Mouse (Mus musculus) ovary, adult 18-20 months (tissue): ENCODE results near the gene Fbxo46.
A peak's percentile ranks its signal among the peaks of the same experiment; 100 is the strongest.
"Not testable (repeated sequence)": the region's sequence is repeated elsewhere in the genome, so short reads cannot be mapped to it uniquely, and the experiment has no call there.

ENCODE experiments used
- DNase-seq: peaks from one replicate; pipeline ENCODE4 v3.0.0; 2022; ENCODE audit warnings: low spot score, mixed read lengths

The Fbxo46 gene

DNA sequence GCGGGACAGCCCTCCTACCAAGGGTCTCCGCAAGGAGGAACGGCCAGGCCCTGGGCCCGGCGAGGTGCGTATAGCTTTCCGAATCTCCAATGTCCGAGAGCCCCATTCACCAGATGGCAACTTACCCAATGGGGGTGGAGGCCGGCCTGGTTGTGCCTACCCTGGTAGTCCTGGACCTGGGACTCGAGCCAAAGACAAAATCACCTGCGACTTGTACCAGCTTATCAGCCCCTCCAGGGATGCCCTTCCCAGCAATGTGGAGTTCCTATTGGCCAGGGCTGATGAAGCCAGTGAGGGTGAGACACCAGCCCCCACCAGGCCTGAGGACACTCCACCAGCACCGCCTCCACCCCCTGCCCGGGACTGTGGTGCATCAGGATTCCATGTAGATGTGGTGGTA lies 16.5 kb downstream of the Fbxo46 start:
- no peak for DNase-seq

DNA sequence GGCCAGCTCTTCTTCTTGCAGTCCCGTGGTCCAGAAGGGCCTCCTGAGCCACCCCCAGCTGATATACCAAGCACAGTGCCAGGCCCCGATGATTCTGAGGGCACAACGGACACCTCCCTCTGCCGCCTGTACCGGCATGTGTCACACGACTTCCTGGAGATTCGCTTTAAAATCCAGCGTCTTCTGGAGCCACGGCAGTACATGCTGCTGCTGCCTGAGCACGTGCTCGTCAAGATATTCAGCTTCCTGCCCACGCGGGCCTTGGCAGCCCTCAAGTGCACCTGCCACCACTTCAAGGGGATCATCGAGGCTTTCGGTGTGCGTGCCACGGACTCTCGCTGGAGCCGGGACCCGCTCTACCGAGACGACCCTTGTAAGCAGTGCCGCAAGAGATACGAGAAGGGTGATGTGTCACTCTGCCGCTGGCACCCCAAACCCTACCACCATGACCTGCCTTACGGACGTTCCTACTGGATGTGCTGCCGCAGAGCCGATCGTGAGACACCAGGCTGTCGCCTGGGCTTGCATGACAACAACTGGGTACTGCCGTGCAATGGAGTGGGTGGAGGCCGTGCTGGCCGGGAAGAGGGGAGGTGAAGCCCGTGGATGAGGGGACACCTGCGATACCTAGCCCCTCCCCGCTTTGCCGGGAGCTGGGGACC lies 17.1 kb downstream of the Fbxo46 start:
- DNase-seq, result no peak

DNA sequence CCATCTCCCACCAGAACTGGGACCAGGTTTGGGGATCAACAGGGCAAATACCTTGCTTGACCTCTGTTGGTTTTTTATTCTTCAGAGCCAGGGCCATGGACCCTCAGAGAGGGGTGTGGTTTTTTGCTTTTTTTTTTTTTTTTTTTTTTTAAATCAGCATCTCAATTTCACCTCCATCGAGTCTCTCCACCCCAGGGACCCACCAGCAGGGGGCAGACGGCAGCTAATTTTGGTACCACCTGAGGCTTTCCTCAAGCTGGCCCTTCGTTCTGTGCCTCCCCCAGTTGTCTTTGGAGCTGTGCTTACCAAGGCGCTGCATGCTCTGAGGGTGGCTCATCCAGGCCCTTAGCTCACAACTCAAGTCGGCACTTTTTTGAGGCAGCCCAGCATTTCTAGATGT lies 17.7 kb downstream of the Fbxo46 start:
- no peak for DNase-seq

DNA sequence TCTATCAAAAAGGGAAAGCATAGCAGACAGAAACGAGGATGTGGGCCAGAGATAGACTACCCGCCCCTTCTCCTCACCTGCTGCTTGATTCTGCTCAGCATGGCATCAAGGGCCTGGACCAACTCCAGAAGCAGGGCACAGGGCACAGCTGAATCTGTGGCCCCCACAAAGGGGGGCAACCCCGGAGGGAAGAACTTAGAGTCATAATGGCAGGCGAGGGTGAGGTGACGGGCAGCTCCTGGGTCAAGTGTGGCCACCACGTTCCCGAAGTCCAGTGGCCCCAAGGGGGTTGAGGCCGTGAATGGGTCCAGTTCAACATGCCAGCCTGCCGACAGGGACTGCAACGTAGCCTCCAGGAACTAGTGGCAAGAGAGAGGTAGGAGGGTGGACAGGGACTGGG lies 27.1 kb downstream of the Fbxo46 start:
- no peak for DNase-seq

DNA sequence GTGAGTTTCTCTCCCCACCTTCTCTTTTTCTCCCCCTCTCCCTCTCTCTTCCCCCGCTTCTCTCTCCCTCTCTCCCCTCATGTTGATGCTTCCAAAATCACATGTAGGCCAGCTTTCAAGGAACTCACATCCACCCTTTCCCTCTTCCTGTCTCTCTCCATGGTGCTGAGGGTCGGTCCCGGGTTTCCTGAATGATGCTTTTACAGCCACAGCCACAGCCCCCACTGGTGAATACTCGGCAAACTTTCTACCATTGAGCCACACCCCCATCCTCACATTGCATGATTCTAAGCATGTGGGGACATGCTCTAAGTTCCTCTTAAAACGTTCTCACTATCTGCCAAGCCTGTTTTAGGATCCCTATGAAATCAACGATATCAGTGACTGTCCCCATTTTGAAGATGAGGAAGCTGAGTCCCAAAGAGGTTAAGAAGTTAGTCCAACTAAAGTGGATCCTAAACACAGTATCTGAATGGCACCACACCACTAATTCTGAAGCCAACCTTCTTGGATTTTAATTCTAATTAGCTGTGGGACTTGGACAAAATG lies 27.9 kb downstream of the Fbxo46 start:
- DNase-seq, result no peak

DNA sequence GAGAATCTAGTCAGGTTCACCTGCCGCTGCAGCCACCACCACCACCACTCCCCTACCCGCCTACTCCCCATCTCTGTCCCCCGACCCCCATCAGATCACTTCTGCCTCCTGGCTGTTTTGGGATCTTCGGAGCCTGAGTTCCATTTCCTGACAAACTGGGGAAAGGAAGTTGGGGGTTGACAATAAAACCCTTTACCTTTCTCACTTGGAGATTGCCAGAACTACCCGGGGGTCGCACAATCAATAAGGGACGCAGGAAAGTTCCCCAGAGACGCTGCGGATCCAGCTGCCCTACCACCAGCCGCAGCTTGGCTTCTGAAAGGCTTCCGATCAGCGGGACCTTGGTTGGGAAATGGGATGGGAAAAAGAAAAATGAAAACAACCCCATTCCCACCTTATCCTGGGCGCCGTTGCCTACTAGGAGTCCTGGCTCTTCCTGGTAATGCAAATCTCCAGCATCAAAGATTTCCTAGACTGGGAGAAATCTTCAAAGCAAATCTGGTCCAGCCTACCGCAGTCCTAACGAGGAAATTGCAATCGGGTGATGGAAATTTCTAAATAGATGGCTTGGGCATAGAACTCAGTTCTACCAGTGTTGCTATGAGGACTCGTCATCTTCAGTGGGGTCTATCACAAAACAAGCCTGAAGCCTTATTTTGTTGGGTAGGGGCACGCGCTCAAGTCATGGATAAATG lies 28.7 kb downstream of the Fbxo46 start:
- DNase-seq, result no peak

DNA sequence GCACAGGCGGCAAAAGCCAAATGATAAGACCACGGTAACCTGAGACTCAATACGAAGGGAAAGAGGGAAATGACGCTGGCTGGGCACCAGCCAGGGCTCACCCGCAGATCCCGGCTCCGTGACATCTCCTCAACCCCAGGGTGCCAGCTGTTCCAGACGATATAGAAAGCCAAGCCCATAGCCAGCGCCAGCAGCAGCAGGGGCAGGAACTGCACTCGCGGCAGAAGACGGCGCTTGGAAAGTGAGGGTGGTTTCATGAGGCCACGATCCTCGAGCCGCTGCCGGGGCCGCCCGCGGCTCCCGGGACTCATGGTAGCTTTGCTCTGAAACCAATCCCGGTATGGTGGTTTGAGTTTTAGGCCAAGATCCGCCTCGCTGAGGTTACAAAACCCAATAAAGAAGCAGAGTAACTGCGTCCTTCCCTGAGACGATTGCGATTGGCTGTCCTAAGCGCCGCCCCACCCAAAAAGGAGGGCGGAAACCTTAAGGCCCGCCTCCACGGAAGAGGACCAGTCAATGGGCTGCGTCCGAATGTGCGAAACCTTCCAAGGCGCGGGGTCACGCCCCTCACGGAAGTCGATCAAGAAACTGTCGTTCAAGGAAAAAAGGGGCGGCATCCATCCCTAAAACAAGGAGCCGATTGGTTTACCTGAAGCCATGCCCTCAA lies 29.3 kb downstream of the Fbxo46 start, which contains the start of gene Qpctl:
Gene Qpctl, minus strand, starts transcription at position 417 of the 667 bp plus-strand sequence.
- DNase-seq, result peak; percentile 99

DNA sequence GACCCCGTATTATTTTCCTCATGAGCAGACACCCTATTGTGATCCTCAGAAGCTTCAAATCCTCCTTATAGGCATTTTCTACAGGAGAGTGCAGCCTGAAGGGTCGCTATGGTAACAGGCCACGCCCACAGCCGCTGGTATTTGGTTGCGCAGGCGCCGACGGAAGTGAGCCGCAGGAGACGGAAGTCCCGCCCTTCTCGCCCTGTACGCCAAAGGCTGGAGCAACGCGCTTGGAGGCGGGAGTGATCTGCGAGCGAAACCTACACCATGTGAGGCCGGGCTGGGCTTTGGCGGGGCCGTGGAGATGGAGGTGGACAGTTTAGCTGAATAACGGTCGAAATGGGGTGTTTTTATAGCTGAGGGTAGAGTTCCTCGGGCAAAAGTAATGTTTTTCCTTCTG lies 30.0 kb downstream of the Fbxo46 start, which contains the start of gene Snrpd2:
Gene Snrpd2, plus strand, starts transcription at position 97 of the 400 bp plus-strand sequence.
- peak; percentile 90 for DNase-seq

DNA sequence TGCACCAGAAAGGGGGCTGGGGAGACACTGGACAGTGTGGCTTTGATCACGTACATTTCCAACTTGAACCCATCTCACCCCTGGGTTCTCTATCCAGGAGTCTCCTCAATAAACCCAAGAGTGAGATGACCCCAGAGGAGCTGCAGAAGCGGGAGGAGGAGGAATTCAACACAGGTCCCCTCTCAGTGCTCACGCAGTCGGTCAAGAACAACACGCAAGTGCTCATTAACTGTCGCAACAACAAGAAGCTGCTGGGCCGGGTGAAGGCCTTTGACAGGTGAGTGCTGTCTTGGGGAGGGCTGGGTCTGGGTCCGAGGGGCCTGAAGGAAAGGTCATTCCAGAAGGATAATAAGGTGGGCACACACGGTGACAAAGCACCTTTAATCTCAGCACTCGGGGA lies 31.5 kb downstream of the Fbxo46 start:
- DNase-seq, result not testable (repeated sequence)

DNA sequence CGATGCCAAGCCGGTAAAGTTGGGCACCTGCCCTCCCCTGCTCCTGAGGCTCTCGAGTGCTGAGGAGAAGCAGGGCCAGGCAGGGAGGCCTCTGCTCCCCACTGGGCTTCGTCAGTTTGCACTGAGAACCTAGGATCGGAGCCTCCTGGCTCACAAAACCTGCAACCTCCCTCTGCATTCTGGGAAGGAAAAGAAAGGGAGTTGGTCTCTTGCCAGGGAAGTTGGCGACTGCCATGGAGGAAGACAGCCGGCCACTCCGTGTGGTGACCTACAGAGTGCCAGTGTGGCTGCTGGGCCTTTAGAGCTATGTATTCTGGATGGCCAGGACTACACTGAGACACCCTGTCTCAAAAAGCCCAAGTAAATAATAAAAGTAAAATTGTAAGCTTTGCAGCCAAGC lies 35.1 kb downstream of the Fbxo46 start:
- DNase-seq, result no peak

DNA sequence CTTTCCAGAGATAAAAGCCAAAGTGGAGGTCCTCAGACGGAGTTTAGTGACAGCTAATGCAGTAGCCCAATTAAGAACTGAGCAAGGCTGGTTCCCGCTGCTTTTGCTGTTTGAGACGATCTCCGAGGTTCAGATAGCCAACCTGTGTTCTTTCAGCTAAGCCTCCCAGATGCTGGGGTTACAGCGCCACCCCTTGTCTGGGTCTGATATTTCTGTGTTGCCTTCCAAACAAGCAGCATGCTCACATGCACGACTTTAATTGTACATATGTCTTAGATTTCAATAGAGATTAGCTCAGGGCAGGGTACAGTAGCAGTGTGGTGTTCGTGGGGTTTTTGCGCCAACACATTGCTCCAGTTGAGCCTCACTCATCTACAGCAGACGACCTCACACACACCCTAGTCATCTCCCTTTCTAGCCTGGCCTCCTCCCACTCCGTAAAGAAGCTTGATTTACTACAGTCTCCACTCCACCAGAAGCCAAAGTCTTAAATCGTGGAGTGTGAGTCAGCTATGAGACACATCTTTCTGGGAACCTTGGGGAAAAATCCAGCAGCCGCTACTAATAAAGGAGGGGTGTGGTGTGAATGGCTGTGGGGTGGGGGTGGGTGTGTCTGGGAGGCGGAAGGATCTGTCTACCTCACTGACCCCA lies 36.3 kb downstream of the Fbxo46 start:
- no peak for DNase-seq

DNA sequence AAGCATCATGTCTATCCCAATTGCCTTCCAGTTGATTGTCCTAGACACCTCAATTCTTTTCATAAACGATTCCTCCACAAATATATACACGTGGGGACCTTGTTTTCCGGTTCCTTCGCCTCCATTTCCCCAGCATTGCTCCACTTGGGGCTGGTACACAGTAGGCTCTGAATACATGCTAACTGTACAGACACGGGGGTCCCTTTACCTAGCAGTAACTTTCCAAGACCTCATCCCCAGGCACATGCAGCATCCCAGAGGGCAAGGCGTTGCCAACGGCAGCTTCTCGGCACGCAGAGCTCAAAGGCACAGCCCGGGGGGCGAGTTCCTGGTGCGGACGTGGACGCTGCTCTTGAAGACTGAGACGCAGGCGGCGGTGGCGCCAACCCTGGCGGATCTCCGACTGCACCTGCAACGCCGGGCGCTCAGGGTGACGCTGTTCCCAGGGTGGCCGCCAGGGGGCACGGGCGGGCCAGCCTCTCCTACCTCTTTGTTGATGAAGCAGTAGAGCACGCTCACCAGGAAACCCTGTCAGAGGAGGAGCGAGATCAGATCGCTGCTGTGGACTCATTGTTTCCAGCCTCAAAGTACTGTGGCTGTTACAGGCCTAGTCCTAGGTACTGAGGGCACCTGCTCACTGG lies 37.6 kb downstream of the Fbxo46 start:
- DNase-seq, result peak; percentile 71

DNA sequence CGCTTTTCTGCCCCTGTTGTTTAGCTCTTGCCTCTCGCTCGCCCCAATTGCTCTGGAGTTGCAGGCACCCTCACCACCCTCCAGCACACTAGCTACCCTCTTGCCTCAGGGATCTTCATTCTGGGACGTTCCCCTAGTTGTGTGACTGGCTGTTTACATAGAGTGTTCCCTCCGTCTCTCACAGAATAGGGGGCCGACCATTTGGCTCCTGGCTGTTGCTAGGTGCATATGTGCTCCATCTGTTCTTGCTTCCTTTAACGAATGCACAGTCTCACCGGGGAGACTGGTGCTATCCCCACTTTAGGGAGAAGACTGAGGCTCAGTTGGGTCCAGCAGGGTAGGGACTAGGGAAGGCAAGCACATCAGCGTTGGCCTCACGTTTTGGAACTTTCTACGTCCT lies 38.9 kb downstream of the Fbxo46 start:
- no peak for DNase-seq

DNA sequence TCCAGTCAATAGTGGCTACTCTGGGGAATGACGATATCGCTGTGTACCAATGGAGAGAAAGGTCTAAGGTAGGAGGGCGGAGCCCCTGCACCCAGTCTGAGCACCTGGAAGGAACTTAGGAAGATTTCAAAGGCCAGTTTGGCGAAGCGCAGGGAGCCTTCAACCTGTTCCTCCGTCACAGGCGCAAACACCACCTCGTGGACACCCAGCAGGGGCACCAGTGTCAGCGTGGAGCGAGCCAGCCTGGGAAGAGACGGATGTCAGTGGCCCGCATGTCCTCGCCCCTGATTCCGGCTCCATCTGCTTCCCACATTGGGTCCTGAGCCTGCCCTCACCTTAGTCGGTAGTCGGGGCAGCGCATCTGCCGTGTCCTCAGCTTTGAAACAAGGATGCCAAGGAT lies 39.8 kb downstream of the Fbxo46 start:
- no peak for DNase-seq

DNA sequence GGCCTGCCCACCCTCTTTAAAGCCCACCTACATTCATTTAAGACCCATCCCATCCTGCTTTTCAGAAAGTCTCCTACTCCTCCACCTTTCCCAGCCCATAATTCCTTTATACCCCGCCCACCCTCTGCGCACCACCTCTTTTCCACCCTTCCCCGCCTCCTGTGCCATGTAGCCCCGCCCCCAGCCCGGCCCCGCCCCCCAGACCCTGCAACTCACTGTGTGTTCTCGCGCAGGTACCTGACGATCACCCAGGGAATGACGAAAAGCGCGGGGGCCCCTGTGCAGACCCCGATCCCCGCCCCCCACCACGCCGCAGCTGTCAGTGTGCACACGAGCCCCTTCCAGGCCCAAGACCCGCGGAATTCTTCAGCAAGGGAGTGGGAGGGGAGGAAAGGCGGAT lies 40.5 kb downstream of the Fbxo46 start:
- DNase-seq, result no peak

DNA sequence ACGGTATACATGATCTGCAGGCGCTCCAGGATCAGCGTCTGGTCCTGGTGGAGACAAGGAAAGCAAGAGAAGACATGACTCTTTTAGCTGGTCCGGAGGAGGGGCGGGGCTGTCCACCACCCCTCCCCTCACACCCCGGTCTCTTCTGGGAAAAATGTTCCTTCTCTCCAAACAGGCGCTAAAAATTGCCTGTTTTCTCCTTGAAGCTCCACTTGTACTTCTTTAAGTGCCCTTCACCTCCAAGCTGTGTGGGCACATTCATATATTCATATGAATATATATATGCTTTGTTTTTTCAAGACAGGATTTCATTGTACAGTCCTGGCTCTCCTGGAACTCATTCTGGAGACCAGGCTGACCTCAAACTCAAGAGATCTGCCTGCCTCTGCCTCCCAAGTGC lies 43.3 kb downstream of the Fbxo46 start:
- DNase-seq, result no peak

DNA sequence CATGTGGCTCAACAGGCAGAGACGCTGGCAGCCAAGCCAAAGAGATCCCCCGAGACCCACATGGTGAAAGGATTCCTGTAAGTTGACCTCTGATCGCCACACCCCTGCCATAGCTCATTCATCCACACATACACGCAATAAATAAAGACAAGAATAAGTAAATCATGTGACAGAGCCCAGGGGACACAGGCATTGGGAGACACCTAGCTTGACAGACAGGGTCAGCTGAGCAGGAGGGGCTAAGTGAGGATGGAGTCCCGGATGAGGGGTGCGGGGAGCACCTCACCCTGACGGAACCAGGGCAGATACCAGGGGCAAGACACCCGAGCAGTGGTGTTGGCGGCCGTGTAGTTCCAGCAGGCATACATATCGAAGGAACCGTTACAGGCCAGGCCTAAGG lies 44.1 kb downstream of the Fbxo46 start:
- no peak for DNase-seq

DNA sequence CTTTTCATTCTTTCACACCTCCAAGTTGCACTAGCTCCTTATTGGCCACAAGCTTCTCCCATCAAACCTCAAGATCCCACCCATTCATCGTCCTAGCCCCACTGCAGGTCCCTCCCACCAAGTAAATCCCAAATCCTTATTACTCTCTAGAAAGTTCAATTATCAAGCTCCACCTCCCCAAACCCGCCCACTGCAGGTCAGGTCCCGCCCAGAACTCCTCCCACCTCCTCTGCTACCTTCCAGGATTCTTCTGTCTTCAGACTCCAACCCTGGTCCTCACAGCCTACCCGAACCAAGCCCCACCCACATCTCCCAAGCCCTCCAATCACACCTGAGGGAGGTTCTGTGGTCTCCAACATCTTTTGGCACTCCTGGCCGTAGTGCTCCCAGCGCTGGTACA lies 44.5 kb downstream of the Fbxo46 start:
- DNase-seq, result no peak

DNA sequence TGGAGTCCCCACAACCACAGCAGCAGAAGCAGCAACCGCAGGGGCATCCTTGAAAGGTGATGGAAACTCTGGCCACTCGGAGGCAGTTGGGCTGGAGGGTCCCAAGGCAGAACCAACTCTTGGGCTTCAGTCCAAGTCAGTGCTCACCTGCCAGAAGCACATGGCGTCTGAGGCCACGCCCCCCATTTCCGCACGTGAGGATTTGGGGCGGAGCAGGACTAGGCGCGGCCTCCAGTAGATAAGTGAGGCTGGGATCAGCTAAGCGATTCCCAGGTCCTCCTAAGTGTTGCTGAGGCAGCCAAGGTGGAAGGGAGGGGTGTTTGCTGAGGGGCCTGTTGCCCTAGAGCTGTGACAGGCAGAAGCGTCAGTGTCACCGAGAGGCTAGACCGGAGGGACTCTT lies 45.3 kb downstream of the Fbxo46 start:
- no peak for DNase-seq

DNA sequence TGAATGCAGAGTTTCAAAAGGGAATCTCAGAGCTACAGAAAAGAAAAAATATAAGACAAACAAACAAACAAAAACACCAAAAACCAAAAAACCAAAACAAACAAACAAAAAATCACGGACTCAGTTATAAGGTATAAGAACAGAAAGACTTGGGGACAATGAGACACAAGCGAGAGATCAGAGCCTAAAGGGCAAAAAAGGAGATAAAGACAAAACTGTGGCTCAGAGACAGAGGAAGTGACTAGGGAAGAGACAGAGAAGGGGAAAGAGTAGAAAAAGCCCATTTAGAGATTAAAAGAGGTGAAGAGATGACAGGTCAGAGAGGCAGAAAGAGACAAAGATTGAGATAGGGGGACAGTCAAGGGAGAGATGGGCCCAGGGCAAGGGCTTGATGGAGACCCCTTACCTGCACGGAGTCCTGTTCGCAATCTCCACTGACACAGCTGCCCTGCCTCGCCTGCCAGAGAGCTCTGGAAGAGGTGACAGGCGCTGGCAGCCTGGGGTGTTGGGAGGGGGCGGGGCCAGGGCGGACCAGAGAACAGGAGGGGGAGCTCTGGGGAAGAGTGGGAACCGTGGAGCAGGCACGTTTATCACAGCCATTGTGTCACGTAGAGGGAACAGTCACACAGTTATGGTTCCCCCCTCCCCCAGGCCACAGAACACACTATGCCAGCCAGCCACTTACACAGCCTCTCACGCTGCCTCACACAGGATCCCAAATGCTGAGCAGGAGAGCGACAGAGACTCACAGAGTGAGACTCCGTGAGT lies 46.2 kb downstream of the Fbxo46 start, which contains the start of gene Gipr:
Gene Gipr, minus strand, starts transcription at position 472 of the 768 bp plus-strand sequence.
- DNase-seq, result no peak

DNA sequence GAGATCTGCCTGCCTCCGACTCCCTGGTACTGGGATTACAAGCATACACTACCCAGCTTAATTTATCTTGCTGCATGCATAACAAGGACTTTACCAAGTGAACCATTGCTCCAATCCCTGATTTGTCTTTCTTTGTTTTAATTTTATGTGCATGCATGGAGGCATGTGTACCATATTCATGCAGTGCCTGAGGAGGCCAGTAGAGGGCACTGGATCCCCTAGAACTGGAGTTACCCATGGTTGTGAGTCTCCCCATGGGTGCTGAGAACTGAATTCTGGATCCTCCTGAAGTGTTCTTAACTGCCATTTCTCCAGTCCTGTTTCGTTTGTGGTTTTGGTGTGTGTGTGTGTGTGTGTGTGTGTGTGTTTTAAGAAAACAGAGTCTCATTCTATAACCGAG lies 47.3 kb downstream of the Fbxo46 start:
- DNase-seq, result no peak
